Mouse (Mus musculus) E14TG2a.4 (cell line): ENCODE data around the gene Coro2b.

ENCODE experiments used
- CTCF ChIP-seq: conservative IDR thresholded peaks from 2 replicates; pipeline ENCODE4 v1.5.1; 2014; ENCODE audit warnings: low read length
- NANOG ChIP-seq: IDR thresholded peaks from 2 replicates; pipeline ENCODE4 v1.6.1; 2014; ENCODE audit warnings: borderline replicate concordance, low read length, mixed read lengths

GRCm38 (mm10) chr9:62371745-62372555 lies 164.9 kb downstream of the Coro2b start:
- TF ChIP-seq CTCF: no peak
- no peak for TF ChIP-seq NANOG
